Mouse (Mus musculus) midbrain, embryonic 15.5 days (tissue): ENCODE measurements around the gene Tuba3b. TPM values are rescaled to one million over a fixed set of nuclear protein-coding genes. Genes with fewer than 3 reads are reported as not detected.

ENCODE experiments used
- ATAC-seq: fragments of 200-750 bp; cut with Nextera tagmentation; replicated peaks from 2 replicates; pipeline ENCODE4 v1.8.0; 2017; ENCODE audit warnings: moderate TSS enrichment
- H3K27ac ChIP-seq: fragments of 300-500 bp; sonication (generic); 2 replicates; pipeline ENCODE4 v1.5.1; 2015; ENCODE audit warnings: mild to moderate bottlenecking, inconsistent platforms
- H3K27me3 ChIP-seq: fragments of 300-500 bp; sonication (generic); replicated peaks from 2 replicates; pipeline ENCODE4 v1.6.1; 2015; ENCODE audit warnings: inconsistent platforms
- H3K36me3 ChIP-seq: fragments of 300-500 bp; sonication (generic); replicated peaks from 2 replicates; pipeline ENCODE4 v1.6.1; 2015; ENCODE audit warnings: inconsistent platforms
- H3K4me1 ChIP-seq: fragments of 300-500 bp; sonication (generic); 2 replicates; pipeline ENCODE4 v1.6.1; 2015; ENCODE audit warnings: inconsistent platforms
- H3K4me2 ChIP-seq: fragments of 300-500 bp; sonication (generic); 2 replicates; pipeline ENCODE4 v1.6.1; 2015; ENCODE audit warnings: inconsistent platforms, mild to moderate bottlenecking, moderate library complexity
- H3K4me3 ChIP-seq: fragments of 300-500 bp; sonication (generic); 2 replicates; pipeline ENCODE4 v1.5.1; 2015; ENCODE audit warnings: mild to moderate bottlenecking, inconsistent platforms
- H3K9ac ChIP-seq: fragments of 300-500 bp; sonication (generic); 2 replicates; pipeline ENCODE4 v1.6.1; 2015; ENCODE audit warnings: mild to moderate bottlenecking, inconsistent platforms
- H3K9me3 ChIP-seq: fragments of 300-500 bp; sonication (generic); 2 replicates; pipeline ENCODE4 v1.6.1; 2016; ENCODE audit warnings: inconsistent platforms
- WGBS: fragments of 180-500 bp; shearing (Covaris S2); methylation state at CpG from one replicate; pipeline ENCODE4 v1.1.7; 2015; ENCODE audit warnings: mixed read lengths; 5-methylcytosine and 5-hydroxymethylcytosine counted together
- polyA plus RNA-seq: library from polyadenylated mRNA; unstranded; fragments of >200 nt; fragmentation: Nextera tagmentation; extraction: Ambion mirVana; gene quantifications from 2 replicates; pipeline ENCODE4 v1.2.1, GENCODE M21; 2015

Tuba3b gene
- polyA plus RNA-seq = not detected in 2 replicates

DNA sequence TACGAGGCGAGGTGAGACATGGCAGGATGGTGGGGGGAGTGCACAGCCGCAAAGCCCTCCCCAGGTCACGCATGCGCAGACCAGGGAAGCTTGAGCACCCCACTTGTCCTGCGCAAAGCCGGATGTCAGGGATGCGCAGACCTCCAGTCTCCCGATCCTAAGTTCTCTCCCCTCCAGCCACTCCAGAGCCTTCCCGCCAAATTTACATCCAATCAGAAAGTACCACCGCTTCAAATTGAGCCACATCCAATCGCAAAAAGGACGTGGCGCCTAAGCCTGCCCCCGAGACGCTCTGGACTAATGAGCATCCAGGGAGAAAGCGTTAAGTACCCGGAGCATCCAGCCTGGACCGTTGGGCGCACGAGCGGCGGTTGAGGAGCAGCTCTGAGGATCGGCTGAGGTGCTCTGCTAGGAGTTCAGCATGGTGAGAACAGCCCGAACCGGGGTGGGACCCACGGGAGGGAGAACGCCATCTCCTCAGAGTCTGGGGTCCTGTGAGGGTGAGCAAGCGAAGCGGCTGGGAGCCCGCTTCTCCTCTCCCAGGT is at the start of gene Tuba3b:
Gene Tuba3b (plus strand): TSS at position 92 of the 545 bp plus-strand sequence.
- ATAC-seq = no peak
- Histone ChIP-seq H3K4me3 (no peak within 1 kb of the TSS), H3K27me3 (no peaks in the 10 kb centered on the region), H3K9ac (no peak within 1 kb of the TSS), H3K36me3 (no peaks in the 10 kb centered on the region), H3K4me1 (no peaks in the 10 kb centered on the region), H3K27ac (no peak within 1 kb of the TSS), H3K4me2 (no peak within 1 kb of the TSS), H3K9me3 (no peaks in the 10 kb centered on the region)
- WGBS = 97% methylated on average over 31 of the region's 31 CpGs

GRCm38 (mm10) chr6:145567296-145567695 is 48.3 kb upstream of the Tuba3b start:
- H3K4me3 ChIP-seq = no peak overlapping the region
- no peak overlapping the region for H3K27ac ChIP-seq
- no peak overlapping the region for H3K9ac ChIP-seq
- no peaks in the 10 kb centered on the region for H3K9me3 ChIP-seq
- H3K4me2 ChIP-seq = no peak overlapping the region
- no peaks in the 10 kb centered on the region for H3K36me3 ChIP-seq
- 75% methylated on average over 8 of the region's 8 CpGs for WGBS
- no peaks in the 10 kb centered on the region for H3K4me1 ChIP-seq
- no peak for ATAC-seq
- no peaks in the 10 kb centered on the region for H3K27me3 ChIP-seq

DNA sequence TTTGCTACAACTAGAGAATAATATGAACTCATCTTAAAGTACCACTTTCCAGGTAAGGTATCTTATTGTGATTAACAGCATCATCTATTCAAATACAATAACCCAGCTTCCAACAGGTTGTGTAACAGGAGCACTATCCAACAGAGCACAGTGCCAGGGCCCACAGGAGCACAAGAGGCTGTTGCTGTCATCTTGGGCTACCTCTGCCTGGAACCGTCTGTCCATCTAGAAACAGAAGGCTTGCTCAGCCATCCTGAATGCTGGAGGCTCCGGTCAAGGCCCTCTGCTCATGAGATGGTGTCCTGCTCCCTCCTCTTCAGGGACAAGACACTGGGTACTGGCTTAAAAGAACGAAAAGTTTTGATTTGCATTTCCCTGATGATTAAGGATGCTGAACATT is 47.7 kb upstream of the Tuba3b start:
- Histone ChIP-seq H3K27me3 (no peaks in the 10 kb centered on the region), H3K4me2 (no peak overlapping the region), H3K9ac (no peak overlapping the region), H3K9me3 (no peaks in the 10 kb centered on the region), H3K4me3 (no peak overlapping the region), H3K36me3 (no peaks in the 10 kb centered on the region), H3K4me1 (no peaks in the 10 kb centered on the region), H3K27ac (no peak overlapping the region)
- no peak for ATAC-seq
- WGBS = 86% methylated on average over 3 of the region's 3 CpGs

DNA sequence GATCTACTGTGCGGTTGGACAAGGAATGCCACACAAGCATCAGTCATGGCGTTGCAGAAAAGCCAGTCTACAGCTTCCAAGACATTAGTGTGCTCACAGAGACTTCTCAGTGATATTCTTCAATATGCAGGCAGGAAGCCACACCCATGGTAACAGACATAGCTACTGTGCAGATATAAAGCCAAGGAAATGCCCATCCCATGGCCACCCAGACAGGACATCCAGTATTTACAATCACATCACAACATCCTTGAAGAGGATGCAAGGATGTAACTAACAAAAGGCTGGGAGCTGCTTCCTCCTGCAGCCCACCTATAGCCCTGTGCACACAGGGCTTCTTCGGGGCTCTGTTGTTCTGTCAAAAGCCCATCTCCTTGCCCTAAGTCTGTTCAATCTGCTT is 46.9 kb upstream of the Tuba3b start:
- no peaks in the 10 kb centered on the region for H3K36me3 ChIP-seq
- no peak for ATAC-seq
- H3K4me2 ChIP-seq = no peak overlapping the region
- H3K4me3 ChIP-seq = no peak overlapping the region
- no peaks in the 10 kb centered on the region for H3K9me3 ChIP-seq
- H3K4me1 ChIP-seq = no peaks in the 10 kb centered on the region
- H3K27me3 ChIP-seq = no peaks in the 10 kb centered on the region
- H3K27ac ChIP-seq = no peak overlapping the region
- no peak overlapping the region for H3K9ac ChIP-seq
- WGBS = 81% methylated on average over 3 of the region's 3 CpGs

- no peaks in the 10 kb centered on the region for H3K4me1 ChIP-seq
- no peaks in the 10 kb centered on the region for H3K9me3 ChIP-seq
- H3K36me3 ChIP-seq = no peaks in the 10 kb centered on the region
- no peak overlapping the region for H3K27ac ChIP-seq
- H3K9ac ChIP-seq = no peak overlapping the region
- 87% methylated on average over 6 of the region's 6 CpGs for WGBS
- no peak overlapping the region for H3K4me3 ChIP-seq
- no peak for ATAC-seq
- H3K4me2 ChIP-seq = no peak overlapping the region
- H3K27me3 ChIP-seq = no peaks in the 10 kb centered on the region
Observed at GRCm38 (mm10) chr6:145573250-145574013, 42.1 kb upstream of the Tuba3b start.

DNA sequence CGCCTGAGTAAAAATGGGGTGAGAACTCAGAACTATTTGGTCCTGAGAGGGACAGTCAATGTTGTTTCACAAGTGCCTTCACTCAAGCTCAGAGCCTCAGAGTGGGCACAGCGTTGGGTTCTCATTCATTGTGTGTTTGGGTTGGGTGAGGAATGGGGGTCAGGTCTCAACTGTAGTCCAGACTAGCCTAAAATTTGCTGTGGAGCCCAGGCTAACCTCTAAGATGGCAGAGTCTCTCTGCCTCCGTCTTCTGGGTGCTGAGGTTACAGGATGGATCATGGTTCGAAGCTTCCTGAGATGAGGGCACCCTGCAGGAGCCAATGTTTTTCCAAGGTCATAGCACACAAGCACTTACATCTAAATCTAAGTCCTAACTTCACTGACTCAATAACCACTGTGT is 38.8 kb upstream of the Tuba3b start:
- no peak overlapping the region for H3K9ac ChIP-seq

DNA sequence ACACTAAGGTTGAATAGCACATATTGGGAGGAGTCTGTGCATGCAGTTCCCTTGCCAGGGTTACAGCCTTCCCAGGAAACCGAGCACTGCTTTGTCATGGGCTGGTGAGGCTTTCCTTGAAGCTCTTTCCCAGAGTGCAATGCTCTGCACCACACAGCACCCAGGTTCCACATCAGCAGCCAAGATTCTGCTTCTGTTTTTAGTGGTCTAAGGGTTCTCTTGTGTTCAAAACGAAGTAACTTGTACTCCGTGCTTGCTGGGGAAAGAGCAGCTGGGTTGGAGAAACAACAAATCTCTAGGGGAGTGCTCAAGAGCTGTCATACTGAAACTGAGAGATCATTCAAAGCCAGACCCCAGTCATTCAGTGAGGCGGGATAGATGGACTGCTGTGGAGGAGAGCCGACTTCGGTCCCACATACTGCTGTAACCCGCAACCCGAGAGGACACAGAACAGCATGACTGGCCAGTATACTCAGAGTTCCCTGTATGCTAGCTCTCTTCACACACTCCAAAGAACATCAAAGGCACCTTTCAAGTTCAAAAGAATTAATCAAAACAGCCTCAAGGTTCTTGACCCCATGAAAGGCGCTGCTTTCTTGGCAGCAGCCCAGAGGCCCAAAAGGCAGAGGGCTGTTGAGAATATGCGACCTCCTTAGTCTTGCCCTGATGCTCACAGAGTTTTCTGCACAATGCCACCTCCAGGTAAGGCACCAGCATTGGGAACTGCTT is 36.9 kb upstream of the Tuba3b start:
- ATAC-seq = peak; percentile 81
- H3K36me3 ChIP-seq = no peaks in the 10 kb centered on the region
- no peaks in the 10 kb centered on the region for H3K9me3 ChIP-seq
- peak overlapping the region; percentile 57 for H3K27ac ChIP-seq
- no peak overlapping the region for H3K4me3 ChIP-seq
- WGBS = 28% methylated on average over 10 of the region's 10 CpGs
- H3K4me2 ChIP-seq = no peak overlapping the region; the same call in 1 of the 2 replicates
- H3K4me1 ChIP-seq = peaks cover 11% of the 10 kb centered on the region
- H3K9ac ChIP-seq = no peak overlapping the region
- no peaks in the 10 kb centered on the region for H3K27me3 ChIP-seq

More for the DNA sequence above, 38.8 kb upstream of the Tuba3b start:
- Histone ChIP-seq H3K4me1 (peaks cover 10% of the 10 kb centered on the region), H3K4me3 (no peak overlapping the region), H3K27me3 (no peaks in the 10 kb centered on the region), H3K27ac (no peak overlapping the region), H3K4me2 (no peak overlapping the region), H3K36me3 (no peaks in the 10 kb centered on the region), H3K9me3 (no peaks in the 10 kb centered on the region)
- 91% methylated on average over 4 of the region's 4 CpGs for WGBS
- ATAC-seq = no peak

- Histone ChIP-seq H3K4me2 (no peak overlapping the region), H3K9me3 (no peaks in the 10 kb centered on the region), H3K9ac (no peak overlapping the region), H3K36me3 (no peaks in the 10 kb centered on the region), H3K27ac (no peak overlapping the region), H3K27me3 (no peaks in the 10 kb centered on the region), H3K4me3 (no peak overlapping the region), H3K4me1 (peaks cover 11% of the 10 kb centered on the region)
- 89% methylated on average over 3 of the region's 3 CpGs for WGBS
- ATAC-seq = no peak
Observed at GRCm38 (mm10) chr6:145579761-145580160, 35.8 kb upstream of the Tuba3b start.

DNA sequence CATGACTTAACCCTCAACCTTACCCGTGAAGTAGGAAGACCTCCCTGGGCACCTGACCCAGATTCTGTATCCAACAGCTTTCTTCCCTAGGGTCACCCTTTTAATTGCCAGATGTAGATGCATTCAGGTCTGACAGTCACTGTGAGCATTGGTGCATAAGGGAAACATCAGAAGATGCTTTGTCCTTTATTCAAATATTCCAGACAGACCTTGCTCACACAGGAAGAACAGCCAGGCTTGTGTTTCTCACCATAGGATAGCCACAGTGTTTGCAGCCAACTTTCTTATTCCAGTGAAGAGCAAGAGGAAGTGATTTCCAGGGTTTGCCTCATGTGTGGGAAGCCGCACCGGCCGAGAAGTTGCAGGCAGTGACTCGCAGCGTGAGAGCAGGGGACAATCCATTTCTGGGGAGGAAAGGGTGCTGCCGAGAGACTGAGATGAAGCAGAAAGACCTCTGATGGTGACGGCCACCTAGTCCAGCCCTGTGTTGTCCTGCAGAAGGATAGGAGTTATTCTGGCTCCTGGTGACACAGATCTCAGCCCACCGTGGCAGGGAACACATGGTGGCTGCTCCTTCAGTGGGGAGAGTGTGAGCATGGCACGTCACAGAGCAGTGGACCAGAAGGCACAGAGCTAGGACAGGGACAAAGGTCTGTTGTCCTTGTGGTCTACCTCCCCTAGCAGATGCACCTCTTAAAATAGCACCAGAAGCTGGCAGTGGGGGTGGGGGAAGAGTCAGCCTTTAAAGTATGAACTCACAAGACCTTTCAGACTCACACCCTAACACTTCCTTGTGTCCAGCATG is 34.0 kb upstream of the Tuba3b start:
- Histone ChIP-seq H3K36me3 (no peaks in the 10 kb centered on the region), H3K4me1 (peaks cover 22% of the 10 kb centered on the region), H3K4me2 (no peak overlapping the region), H3K4me3 (no peak overlapping the region), H3K27ac (no peak overlapping the region), H3K27me3 (no peaks in the 10 kb centered on the region), H3K9me3 (no peaks in the 10 kb centered on the region), H3K9ac (no peak overlapping the region)
- no peak for ATAC-seq
- 73% methylated on average over 10 of the region's 10 CpGs for WGBS

DNA sequence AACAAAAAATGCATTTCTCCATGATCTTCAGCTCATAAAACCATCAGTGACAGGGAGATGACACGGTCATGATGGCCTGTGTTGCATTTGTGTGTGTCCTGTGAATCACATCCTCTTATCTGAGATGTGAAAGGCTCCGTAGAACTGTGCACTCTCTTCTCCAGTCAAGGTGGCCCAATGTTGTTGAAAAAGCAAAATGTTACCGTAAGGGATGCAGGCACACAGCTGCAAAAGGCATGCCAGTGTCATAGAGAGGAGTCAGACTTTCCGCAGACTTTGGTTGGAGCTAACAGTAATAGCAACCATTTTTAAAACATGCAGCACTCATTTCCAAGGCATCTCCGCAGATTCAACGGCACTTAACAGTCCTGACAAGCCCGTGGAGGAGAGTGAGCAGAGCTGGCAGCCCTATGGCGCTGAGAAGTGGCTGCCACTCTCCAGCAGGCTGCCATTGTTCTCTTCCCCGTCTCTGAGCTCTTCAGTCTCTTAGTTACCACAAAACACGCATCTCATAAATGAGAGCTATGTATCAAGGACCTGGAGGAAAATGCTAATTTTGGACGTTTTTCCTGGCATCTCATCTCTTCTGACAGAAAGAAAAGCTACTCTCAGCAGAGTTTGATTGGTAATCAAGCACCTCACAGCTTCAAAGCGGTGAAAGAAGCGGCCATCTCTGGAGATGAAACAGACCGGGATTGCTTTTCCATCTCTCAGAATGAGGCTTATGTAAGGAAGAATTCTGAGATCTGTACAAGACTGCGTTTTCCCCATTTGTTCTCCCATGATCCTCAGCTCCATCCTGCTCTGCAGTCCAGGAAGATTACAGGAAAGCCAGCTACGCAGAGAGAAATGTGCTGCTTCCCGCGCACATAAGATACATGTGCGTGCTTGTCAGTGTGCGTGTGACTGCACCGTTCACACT is 30.2 kb upstream of the Tuba3b start:
- Histone ChIP-seq H3K36me3 (no peaks in the 10 kb centered on the region), H3K4me3 (peak overlapping the region; percentile 11; the same call in 1 of the 2 replicates), H3K27me3 (no peaks in the 10 kb centered on the region), H3K4me2 (peak overlapping the region; percentile 45), H3K9me3 (no peaks in the 10 kb centered on the region), H3K27ac (peak overlapping the region; percentile 78), H3K4me1 (peaks cover 16% of the 10 kb centered on the region), H3K9ac (peak overlapping the region; percentile 31)
- 31% methylated on average over 21 of the region's 21 CpGs for WGBS
- peak; percentile 92 for ATAC-seq

DNA sequence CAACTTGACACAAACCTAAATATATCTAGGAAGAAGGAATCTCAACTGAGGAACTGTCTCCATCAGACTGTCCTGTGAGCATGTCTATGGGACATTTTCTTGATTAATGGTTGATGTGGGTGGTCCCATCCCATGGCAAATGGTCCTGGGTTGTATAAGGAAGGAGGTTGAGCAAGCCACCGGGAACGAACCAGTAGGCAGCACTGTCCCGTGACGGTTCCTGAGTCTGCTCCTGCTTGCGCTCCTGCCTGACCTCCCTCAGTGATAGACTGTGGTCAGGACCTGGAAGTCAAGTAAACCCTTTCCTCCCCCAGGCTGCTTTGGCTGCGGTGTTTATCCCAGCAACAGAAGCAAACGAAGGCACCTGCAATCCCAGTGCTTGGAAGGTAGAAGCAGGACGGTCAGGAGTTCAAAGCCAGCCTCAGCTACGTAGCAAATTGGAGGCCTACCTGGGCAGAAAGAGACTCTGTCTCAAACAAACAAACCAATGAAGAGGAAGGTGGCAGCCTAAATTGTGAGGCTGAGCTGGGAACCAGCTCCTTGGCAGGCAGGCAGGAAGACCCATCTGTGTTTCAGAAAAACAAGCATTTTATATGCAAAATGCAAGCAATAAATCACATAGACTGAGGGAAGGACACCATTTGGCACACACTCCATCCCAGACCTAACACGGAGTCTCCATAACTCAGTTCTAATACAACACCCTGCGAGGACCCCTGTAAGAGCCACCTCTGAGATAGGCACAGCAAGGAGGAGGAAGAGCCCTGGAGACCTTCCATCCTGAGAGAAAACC is 24.9 kb upstream of the Tuba3b start:
- no peaks in the 10 kb centered on the region for H3K27me3 ChIP-seq
- H3K4me1 ChIP-seq = peaks cover 12% of the 10 kb centered on the region
- no peak overlapping the region for H3K4me3 ChIP-seq
- no peaks in the 10 kb centered on the region for H3K9me3 ChIP-seq
- WGBS = 90% methylated on average over 11 of the region's 11 CpGs
- no peaks in the 10 kb centered on the region for H3K36me3 ChIP-seq
- no peak for ATAC-seq
- no peak overlapping the region for H3K4me2 ChIP-seq
- H3K9ac ChIP-seq = no peak overlapping the region
- H3K27ac ChIP-seq = no peak overlapping the region
